Mouse (Mus musculus): ENCODE data around the gene Pla2g2c.

- TF ChIP-seq CTCF (IDR thresholded peaks at IDR 0.05; ENCODE audit: extremely low read depth, insufficient read depth, insufficient read length, insufficient replicate concordance): no peak
- no peak for TF ChIP-seq POLR2A (IDR thresholded peaks at IDR 0.05; ENCODE audit: low read depth, low read length)
Observed at GRCm38 (mm10) chr4:138788381-138788780, 63.8 kb downstream of the Pla2g2c start.

Data from spleen, adult 2 months (tissue).